Comparison of ENCODE assay signal across 9 mouse cellular contexts in genomic region chr6:93543354-93544129, GRCm38 (mm10).
DNase-seq lines count a peak whose midpoint lies in the region; ATAC-seq and TF ChIP-seq lines count a peak whose summit lies in the region.
"Had no signal": no experiment of that assay in that cellular context is flagged by ENCODE, and none has a peak within 500 bp of the region (broad histone marks: within the 10 kb centered on the region; RNA-seq: fewer than 3 reads in every experiment).

No protein-coding gene starts in this region.

- no peak for ATAC-seq in heart, embryonic 11.5 days (replicated peaks; ENCODE audit: insufficient number of reproducible peaks, low FRiP score, low TSS enrichment)
- ATAC-seq in Patski, result no peak
- ATAC-seq in limb, embryonic 11.5 days (ENCODE audit: insufficient number of reproducible peaks, low FRiP score, low TSS enrichment, low read depth), result peak; percentile 77
- no peak for ATAC-seq in megakaryocyte-erythroid progenitor cell, adult 5-6 weeks (replicated peaks; ENCODE audit: low FRiP score, low TSS enrichment, poor library complexity, severe bottlenecking)

- no peak overlapping the region for H3K4me2 ChIP-seq in heart, embryonic 11.5 days
- peak overlapping the region; percentile 21; the same call in 1 of the 2 replicates for H3K4me2 ChIP-seq in limb, embryonic 11.5 days (ENCODE audit: low read depth, severe bottlenecking)
- H3K4me2 ChIP-seq: neural tube, embryonic 13.5 days had no signal

- no peaks in the 10 kb centered on the region for H3K27me3 ChIP-seq in heart, embryonic 11.5 days (ENCODE audit: control insufficient read depth, insufficient read depth, low read length)
- H3K27me3 ChIP-seq in Patski, result no peaks in the 10 kb centered on the region
- no peaks in the 10 kb centered on the region for H3K27me3 ChIP-seq in limb, embryonic 11.5 days (ENCODE audit: control insufficient read depth, insufficient read depth, low read length)
- H3K27me3 ChIP-seq: neural tube, embryonic 13.5 days had no signal

- WGBS in heart, embryonic 11.5 days (ENCODE audit: insufficient replicate concordance), result 60% methylated on average over 15 of the region's 15 CpGs
- WGBS in limb, embryonic 11.5 days, result 21% methylated on average over 15 of the region's 15 CpGs

- H3K9me3 ChIP-seq in heart, embryonic 11.5 days (replicated peaks; ENCODE audit: control insufficient read depth, low read length), result no peaks in the 10 kb centered on the region
- no peaks in the 10 kb centered on the region for H3K9me3 ChIP-seq in limb, embryonic 11.5 days (ENCODE audit: control insufficient read depth, low read length)
- H3K9me3 ChIP-seq: neural tube, embryonic 13.5 days had no signal

- POLR2A ChIA-PET in Patski (lab: Charles Lee), result interaction anchor here (0.6 kb wide), 1 partner anchor 28 kb away, joined by 5 read pairs; no protein-coding TSS in a partner anchor

- in situ Hi-C loops in Patski (cut with MboI; ENCODE audit: low pct_unique_long_range_greater_than_20kb), result loop anchor here (10.0 kb wide), 1 partner anchor 769 kb away; no protein-coding TSS in a partner anchor

- no peak overlapping the region for H3K27ac ChIP-seq in heart, embryonic 11.5 days (ENCODE audit: low read depth, low read length)
- H3K27ac ChIP-seq in limb, embryonic 11.5 days (replicated peaks; ENCODE audit: low read depth, low read length), result peak overlapping the region; percentile 53
- H3K27ac ChIP-seq: neural tube, embryonic 13.5 days had no signal

- H3K4me3 ChIP-seq in heart, embryonic 11.5 days (ENCODE audit: low read depth, low read length), result no peak overlapping the region
- no peak overlapping the region for H3K4me3 ChIP-seq in limb, embryonic 11.5 days (ENCODE audit: low read depth, low read length)
- H3K4me3 ChIP-seq: neural tube, embryonic 13.5 days had no signal

- no peaks in the 10 kb centered on the region for H3K4me1 ChIP-seq in heart, embryonic 11.5 days (ENCODE audit: control insufficient read depth, insufficient read depth, low read length)
- H3K4me1 ChIP-seq in limb, embryonic 11.5 days (ENCODE audit: control insufficient read depth, insufficient read depth, low read length), result peaks cover 11% of the 10 kb centered on the region; the same call in 1 of the 2 replicates

- H3K9ac ChIP-seq in heart, embryonic 11.5 days (ENCODE audit: low read depth, low read length), result no peak overlapping the region
- H3K9ac ChIP-seq in limb, embryonic 11.5 days (ENCODE audit: low read length), result no peak overlapping the region
- H3K9ac ChIP-seq: neural tube, embryonic 13.5 days had no signal

- CTCF ChIA-PET in Patski (lab: Charles Lee), result interaction anchor here (0.9 to 2.1 kb wide), 3 partner anchors 69 to 759 kb away, joined by 3 to 8 read pairs (median 4); no protein-coding TSS in a partner anchor

- peak; percentile 39 for DNase-seq in heart, adult 8-10 months (ENCODE audit: low spot score)
- DNase-seq in Patski (ENCODE audit: low read depth, low spot score), result no peak
- peak; percentile 67 for DNase-seq in forelimb bud, embryonic 11.5 days (ENCODE audit: low read depth, low spot score)
- DNase-seq in limb, embryonic 11.5 days (ENCODE audit: low spot score), result peak; percentile 49
- no peak for DNase-seq in spleen, adult 18-20 months
- no peak for DNase-seq in right cerebral cortex, adult 18-20 months

- no peaks in the 10 kb centered on the region for H3K36me3 ChIP-seq in heart, embryonic 11.5 days (ENCODE audit: control insufficient read depth, insufficient read depth, low read length)
- H3K36me3 ChIP-seq in limb, embryonic 11.5 days (ENCODE audit: control insufficient read depth, insufficient read depth, low read length), result no peaks in the 10 kb centered on the region
- H3K36me3 ChIP-seq: neural tube, embryonic 13.5 days had no signal

- TF ChIP-seq CTCF in Patski (IDR thresholded peaks at IDR 0.05), result peak; percentile 63

Comparison
In these comparisons a context has a peak if more than half of its experiments do, and no peak if none do; other contexts are left out.
1. DNase-seq: peak in heart, adult 8-10 months (single experiment), forelimb bud, embryonic 11.5 days (single experiment) and limb, embryonic 11.5 days (single experiment); none in Patski (single experiment), spleen, adult 18-20 months (0 of 2) and right cerebral cortex, adult 18-20 months (single experiment).